Mouse (Mus musculus) spleen, adult 18-20 months (tissue): ENCODE data around the gene Epb41l5.
A peak's percentile ranks its signal among the peaks of the same experiment; 100 is the strongest.

Experiments
- DNase-seq, 2 experiments: peaks; one replicate each; pipeline ENCODE4 v3.0.0; 2022; ENCODE audit warnings: mixed read lengths in 2 of 2

Epb41l5 gene

DNA sequence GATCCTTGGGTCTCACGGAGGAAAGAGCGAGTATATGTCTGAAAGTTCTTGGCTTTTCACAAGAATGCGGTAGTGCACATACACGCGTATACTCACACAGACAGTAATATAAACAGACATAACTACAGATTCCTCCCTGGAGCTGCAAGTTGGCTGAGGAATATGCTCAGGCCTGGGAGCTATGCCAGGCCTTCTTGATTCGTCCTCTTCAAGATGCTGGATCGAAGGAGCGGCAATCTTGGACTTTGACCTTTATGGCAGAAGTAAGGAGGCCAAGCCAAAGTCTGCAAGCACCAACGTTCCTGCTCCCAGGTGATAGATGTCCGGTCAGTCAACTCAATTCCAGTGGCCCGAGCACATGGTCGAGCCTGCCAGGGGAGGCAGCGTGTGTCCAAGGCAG lies 117.9 kb downstream of the Epb41l5 start:
- no peak for DNase-seq

DNA sequence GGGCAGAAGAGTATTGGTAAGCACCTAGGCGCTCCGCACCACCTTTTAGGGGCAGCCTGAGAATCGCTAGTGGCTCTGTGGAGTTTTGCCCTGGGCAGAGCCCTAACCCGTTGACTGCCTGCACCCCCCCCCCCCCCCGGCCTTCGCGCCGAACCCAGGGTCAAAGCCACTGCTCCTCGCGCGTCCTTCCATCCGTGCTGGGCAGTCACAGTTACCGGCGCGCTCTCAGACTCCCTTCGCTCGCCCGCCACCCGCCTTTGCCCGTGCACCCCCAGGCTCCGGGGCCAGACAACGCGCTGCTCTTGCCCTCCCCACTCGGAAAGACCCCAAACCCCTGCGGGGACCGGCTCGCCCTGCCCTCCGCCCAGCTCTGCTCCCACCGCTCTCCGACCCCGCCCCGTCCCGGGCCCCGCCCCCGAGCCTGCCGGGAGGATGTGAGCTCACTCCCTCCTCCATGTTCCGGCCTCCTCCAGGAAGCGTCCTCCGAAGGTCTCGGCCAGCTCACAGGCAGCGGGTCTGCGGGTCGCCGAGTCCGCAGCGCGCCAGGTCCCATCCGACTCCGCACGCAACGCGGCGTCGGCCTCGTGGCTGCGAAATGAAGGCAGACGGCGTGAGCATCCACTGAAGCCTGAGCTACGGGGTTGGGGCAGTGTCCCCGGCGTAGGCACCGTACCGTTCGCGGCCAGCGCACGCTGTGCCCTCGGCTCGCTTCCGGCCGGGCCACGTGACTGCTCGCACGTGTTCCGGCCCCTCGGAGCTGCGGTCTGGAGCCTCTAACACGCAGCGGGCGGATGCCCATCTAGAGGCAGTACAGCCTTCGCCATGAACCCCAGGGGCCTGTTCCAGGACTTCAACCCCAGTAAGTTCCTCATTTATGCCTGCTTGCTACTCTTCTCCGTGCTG lies 122.9 kb downstream of the Epb41l5 start, which contains the start of gene Tmem185b:
Gene Tmem185b (plus strand): TSS at position 472 of the 903 bp plus-strand sequence.
- DNase-seq, result peak; percentile 83 to 93

GRCm38 (mm10) chr1:119525004-119525444 lies 123.8 kb downstream of the Epb41l5 start:
- DNase-seq, result no peak

DNA sequence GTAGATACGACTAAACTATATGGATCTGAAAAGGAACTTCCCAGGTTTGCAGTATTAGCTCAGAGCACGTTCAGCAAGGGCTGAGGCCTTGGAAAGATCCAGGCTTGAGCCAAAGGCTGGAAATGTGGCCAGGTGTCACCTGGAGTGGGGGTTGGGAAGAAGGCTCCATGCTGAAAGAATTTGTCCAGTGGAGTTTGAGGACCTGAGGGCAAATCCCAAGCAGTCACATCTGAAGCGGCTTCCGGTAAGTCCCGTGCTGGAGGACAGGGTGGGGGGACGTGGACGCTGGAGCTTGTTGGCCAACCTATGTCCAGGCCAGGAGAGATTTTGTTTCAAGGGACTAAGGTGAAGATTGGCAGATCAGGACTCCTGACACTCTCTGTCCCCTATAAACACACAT lies 125.0 kb downstream of the Epb41l5 start:
- DNase-seq, result no peak

DNA sequence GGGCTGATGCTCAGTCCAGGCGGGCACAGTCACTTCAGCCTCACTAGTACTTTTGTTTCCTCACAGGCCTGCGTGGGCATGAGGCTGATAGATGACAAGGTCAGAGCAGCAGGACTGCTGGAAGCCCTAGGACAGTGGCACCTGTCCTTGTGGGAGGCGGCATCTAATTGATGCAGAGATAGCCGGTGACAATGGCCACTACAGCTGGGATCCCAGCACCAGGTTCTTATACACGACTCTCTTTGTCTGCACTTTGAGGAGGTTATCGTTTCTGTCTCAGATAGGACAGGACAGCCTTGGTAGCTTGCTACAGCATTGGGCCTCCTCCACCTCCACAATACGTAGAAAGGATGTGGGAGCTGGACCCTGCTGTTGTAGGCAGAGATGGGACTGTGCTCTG lies 125.4 kb downstream of the Epb41l5 start:
- DNase-seq, result no peak

GRCm38 (mm10) chr1:119522726-119523125 lies 126.1 kb downstream of the Epb41l5 start:
- DNase-seq, result no peak

DNA sequence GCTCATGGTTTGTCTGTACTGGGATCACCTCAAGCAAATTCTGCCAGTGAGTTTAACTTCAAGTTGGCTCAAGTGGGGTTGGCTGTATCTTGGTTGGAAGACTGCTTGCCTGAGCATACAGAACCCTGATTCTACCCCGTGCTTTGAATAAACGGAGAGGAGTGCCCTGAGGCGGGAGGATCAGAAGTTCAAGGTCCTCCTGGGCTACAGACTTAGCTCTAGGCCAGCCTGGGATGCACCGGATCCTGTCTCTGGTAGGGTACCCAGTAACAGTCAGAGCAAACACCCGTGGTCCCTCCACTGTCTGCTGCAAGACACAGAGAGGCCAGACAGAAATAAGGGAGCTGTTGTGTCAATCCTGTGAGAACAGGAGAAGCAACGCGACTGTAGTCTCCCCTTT lies 127.1 kb downstream of the Epb41l5 start:
- no peak for DNase-seq

DNA sequence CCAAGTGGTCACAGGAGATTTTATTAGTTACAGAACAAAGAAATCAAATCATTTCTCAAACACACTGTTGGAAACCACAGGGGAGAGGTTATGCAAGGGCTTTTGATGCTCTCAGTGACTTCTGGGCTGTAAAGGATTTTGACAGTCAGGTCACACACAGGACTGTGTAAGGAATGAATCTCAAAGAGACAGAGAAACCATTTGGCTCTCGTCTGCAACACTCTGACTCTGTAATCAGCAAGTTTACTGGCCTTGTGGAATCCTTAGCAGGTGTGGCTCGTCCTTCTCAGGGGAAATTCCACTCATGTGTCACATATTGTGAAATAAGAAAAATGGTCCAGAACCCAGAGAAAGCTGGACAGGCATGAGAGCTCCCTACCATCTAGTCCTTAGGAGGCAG lies 127.8 kb downstream of the Epb41l5 start:
- no peak for DNase-seq

DNA sequence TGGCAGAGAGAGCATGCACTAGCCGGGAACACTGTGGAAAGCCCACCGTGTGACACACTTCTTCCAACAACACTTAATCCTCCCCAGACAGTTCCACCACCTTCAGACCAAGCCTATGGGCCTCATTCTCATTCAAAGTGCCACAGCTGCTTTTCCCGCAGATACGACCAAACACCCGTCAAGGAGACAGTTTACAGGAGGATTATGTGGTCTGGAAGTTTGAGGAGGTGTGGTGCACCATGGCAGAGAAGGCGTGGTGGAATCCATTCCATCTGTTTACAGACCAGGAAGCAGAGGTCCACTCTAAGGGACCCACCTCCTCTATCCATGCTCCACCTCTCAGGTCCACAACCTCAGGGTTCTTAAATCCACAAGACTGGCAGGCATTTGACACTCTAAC lies 129.5 kb downstream of the Epb41l5 start:
- DNase-seq, result no peak

- DNase-seq, result no peak
Observed at GRCm38 (mm10) chr1:119518786-119519185, 130.0 kb downstream of the Epb41l5 start.

GRCm38 (mm10) chr1:119518060-119518459 lies 130.7 kb downstream of the Epb41l5 start:
- no peak for DNase-seq

GRCm38 (mm10) chr1:119510857-119511256 lies 137.9 kb downstream of the Epb41l5 start:
- DNase-seq, result no peak

GRCm38 (mm10) chr1:119510409-119510808 lies 138.4 kb downstream of the Epb41l5 start:
- no peak for DNase-seq

GRCm38 (mm10) chr1:119509474-119509873 lies 139.3 kb downstream of the Epb41l5 start:
- no peak for DNase-seq

DNA sequence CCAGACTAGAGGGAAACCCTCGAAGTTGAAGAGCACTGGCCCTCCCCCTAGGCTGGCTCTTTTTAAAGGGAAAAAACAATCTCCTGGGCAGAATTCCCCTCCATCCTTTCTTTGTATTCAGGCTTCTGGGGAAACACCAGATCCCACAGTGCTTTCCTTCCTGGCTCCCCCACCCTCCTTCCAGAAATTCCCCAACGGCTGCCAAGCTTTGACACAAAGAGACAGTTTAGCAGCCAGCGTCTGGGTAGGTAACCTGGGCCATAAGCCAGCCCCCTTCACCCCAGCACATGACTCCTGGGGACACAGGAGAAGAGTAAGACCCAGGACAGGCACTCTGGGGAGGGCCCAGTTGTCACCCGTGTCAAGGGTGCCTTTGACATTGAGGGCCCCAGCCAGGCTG lies 140.3 kb downstream of the Epb41l5 start:
- DNase-seq, result no peak

DNA sequence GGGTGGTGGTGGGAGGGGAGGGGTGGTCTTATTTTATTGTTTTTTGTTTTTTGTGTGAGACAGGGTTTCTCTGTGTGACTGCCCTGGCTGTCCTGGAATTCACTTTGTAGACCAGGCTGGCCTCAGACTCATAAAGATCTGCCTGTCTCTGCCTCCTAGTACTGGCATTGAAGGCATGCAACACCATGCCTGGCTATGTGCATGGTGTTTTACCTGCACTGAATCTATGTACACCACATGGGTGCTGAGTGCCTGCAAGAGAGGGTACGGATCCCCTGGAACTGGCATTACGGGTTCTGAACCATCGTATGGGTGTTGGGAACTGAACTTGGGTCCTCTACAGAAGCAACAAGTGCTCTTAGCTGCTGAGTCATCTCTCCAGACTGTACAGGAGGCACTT lies 142.8 kb downstream of the Epb41l5 start:
- no peak for DNase-seq

DNA sequence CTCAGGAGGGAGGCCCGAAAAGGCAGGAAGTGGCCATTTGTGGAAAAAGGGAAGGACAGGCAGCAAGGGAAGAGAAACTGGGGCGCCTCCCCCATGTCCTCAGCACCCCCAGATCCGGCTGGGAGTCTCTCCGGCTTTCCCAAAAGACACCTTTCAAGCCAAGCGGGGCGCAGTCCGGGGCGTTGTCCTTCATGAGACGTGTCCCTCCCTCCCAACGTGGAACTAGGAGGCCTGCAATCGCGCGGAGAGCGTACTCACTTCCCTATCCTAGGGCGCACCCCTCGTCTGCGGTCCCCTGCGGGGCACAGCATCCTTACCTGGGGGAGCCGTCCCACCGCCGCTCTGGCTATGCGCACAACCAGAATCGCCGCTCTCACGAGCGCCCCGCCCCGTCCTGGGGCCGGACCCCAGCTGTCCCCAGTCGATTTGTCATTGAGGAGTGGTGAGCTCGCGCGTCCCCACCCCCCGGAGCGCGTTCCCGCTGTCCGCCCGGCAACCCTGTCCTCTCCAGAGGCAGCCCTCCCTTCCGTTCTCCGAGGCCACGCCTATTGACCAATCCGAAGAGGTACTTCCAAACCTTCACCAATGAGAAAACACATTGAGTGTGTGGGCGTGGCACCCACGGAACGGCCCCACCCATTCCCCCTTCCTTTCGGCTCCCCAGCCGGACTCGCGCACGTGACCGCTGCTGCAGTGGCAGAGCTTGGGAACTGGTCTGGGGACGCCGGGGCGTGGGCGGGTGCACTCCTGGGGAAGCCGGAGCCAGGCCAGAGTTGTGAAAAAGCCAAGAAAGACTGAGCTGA lies 144.3 kb downstream of the Epb41l5 start, which contains the start of gene Ralb:
Gene Ralb (minus strand): TSS at position 535 of the 803 bp plus-strand sequence.
- peak; percentile 89 to 90 for DNase-seq

DNA sequence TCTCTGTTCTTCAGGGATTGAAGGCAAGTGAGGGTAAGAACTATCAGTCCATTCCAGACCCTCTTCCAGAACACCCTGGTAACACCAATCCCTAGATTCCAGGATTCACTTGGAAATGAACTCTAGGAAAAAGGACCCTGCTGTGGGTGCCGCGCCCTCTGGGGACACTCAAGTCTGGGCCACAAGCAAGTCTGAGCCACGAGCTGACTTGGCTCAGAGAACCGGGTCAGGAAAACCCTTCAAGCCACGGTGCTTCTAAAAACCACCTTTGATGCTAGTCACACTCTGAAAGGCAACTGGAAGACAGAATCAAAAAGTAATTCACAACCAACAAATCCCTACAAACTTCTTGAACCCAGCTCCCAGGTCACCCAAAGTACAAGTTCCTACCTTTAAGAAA lies 145.0 kb downstream of the Epb41l5 start:
- no peak for DNase-seq

- no peak for DNase-seq
Observed at GRCm38 (mm10) chr1:119503181-119503580, 145.6 kb downstream of the Epb41l5 start.

DNA sequence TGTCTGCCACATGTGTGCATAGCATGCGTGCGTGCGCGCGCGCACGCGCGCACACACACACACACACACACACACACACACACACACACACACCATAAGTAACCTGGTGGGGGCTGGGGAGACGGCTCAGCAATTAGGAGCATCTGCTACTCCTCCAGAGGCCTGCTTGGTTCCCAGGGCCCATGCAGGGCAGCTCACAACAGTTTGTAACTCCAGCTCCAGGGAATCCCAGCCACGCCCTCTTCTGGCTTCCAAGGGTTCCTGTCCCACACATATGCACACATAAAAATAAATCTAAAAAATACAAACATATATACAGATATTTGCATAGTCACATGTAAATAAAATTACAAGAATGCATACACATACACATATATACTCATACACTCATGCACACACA lies 146.1 kb downstream of the Epb41l5 start:
- DNase-seq, result no peak

- no peak for DNase-seq
Observed at GRCm38 (mm10) chr1:119501881-119502280, 146.9 kb downstream of the Epb41l5 start.

DNA sequence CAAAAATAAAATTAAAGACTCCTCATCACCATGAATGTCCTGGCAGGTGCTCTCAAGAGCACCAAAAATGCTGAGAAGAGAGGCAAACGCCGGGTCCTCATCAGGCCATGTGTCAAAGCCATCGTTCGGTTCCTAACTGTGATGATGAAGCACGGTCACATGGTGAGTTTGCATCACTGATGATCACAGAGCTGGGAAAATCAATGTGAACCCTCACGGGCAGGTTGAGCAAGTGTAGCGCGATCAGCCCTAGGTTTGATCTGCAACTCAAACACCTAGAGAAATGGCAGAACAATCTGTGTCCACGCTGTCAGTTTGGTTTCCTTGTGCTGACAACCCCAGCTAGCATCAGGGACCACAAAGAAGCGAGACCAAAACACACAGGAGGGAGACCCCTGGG lies 149.3 kb downstream of the Epb41l5 start:
- no peak for DNase-seq

DNA sequence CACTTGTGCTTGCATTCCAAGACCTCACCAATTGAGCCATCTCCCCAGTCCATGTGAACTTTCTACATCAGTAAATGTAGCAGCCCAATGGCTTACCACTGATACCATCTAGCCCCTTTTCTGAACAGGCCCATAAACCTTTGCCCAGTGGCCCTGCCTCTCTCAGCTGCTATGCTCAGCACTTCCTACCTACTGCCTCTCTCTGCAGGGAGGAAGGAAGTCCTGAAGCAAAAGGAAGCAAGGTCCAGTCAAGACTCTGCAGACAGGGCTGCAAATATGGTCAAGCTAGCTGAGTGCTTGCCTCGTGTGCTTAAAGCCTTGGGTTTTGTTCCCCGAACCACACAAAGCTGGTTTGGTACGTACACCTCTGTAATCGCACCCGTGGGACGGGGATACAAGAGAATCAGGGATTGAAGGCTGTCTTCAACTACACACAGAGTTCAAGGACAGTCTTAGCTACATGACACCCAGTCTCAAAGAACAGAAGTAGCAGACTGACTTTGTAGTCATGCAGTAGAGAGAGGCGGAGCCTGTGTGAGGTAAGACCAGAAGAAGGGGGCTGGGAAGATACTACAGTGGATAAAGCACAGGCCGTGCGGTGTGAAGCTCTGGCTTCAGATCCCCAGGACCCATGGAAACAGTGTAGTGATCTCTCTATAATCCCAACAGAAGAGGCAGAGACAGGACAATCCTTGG lies 150.1 kb downstream of the Epb41l5 start:
- no peak for DNase-seq
